Mouse (Mus musculus) adrenal gland, adult 10 weeks (tissue): Measurements from ENCODE around the gene Ggnbp2. TPM values are rescaled to one million over a fixed set of nuclear protein-coding genes. Genes with fewer than 3 reads are reported as not detected.

Experiments
- polyA plus RNA-seq: library from polyadenylated mRNA; stranded (reverse); fragments of 350-450 nt; fragmentation: Illumina TruSeq; extraction: RNeasy Lipid Tissue Mini Kit (QIAGEN cat#74804); gene quantifications from one replicate; pipeline ENCODE4 v1.2.3, GENCODE M21; 2014; ENCODE audit warnings: low read depth, low replicate concordance

Ggnbp2 gene
- 312 TPM for polyA plus RNA-seq

DNA sequence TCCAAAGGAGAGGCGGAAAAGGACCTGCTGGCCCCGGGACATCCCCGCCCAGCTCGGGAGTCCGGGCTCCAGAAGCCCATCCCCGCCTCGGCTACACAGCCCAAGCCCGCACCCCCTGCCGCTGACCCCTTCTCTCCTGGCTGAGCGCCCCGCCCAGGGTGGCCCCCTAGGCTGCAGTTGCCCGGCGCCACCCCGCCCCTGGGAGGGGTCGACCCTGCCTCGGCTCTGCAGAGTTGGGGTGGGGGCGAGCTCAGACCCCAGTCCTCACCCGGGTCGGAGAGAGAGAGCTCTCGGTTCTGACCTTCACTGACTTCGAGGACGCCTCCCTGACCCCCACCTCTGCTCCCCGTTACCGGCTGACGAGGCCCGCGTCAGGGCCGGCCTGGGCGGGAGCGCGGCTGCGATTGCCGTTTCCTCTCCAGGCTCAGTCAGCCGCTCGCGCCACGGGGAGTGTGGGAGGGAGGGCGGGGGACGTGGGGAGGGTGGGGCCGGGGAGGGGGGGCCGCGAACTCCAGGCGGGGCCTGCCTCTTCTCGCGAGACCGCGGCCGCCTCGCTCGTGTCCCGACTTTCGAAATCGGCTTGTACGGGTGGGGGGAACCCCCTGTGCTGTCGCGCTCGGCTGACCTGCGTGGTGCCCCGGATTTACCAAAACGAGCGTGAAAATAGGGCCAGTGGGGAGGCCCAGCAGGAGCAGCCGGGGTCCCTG is at the start of gene Ggnbp2:
Ggnbp2 (minus strand) TSS at position 481 of the 707 bp plus-strand sequence.

DNA sequence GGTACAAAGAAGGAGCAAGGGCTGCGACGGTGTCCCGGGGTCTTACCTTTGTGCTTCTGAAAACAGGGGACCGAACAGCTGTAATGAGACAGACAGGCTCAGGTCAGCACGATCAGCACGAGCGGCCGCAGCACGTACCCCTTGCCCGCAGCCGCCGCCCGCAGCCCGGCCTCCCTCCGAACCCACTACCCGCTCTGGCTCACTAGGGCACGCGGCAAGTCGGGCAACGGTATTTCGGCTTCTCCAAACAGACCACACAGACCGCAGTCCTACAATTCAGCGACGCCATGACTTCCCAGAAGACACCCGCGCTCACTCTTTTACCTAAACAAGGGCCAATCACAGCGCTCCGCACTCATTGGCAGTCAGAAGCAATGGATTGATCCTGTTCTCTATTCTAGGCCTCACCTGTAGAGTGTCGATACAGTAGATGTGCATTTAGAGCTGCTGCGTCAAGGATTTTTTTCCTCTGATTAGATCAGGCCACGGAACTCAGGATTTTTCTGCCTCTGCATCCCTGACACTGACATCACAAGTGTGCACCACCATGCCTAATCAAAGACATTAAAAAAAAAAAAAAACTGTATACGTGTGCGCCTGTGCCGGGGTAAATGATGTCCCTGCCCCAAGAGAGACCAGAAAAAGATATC is 45.6 kb upstream of the Ggnbp2 start, which contains the start of gene Znhit3:
Znhit3 (minus strand) TSS at position 314 of the 650 bp plus-strand sequence.

DNA sequence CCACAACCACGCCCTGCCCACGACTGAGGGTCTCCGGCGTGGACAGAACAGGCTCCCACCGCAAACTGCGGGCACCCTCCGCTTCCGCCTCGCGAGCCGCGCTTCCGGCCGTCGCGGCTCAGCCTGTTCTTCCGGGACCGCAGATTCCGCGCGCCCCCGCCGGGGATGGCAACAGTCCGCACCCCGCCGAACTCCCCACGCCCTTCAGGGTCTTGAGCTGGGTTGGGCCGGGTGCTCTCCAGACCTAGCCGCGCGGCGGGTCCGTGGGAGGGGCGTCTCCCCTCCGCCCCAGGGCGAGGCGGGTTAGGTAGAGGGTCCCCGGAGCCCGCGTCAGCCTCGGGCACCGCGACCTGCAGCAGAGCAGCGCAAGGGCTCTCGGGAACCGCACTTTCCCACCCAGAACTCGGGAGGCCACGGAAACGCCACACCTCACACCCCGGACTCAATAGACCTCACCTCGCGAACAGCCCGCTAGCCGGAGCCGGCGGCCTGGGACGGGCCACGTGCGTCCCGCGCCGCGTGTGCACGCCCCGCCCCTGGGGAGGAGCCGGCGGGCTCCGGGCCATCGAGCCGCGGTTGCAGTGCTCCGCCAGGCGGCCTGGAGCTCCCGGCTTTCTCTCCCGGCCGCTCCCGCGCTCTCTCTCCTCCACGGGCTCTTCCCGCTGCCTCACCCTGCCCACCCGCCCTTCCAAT is 9.3 kb upstream of the Ggnbp2 start, which contains the start of the genes Myo19 and Pigw:
Myo19 (plus strand) TSS at position 377 of the 693 bp plus-strand sequence.
Pigw (minus strand) TSS at position 514 of the 693 bp plus-strand sequence.

DNA sequence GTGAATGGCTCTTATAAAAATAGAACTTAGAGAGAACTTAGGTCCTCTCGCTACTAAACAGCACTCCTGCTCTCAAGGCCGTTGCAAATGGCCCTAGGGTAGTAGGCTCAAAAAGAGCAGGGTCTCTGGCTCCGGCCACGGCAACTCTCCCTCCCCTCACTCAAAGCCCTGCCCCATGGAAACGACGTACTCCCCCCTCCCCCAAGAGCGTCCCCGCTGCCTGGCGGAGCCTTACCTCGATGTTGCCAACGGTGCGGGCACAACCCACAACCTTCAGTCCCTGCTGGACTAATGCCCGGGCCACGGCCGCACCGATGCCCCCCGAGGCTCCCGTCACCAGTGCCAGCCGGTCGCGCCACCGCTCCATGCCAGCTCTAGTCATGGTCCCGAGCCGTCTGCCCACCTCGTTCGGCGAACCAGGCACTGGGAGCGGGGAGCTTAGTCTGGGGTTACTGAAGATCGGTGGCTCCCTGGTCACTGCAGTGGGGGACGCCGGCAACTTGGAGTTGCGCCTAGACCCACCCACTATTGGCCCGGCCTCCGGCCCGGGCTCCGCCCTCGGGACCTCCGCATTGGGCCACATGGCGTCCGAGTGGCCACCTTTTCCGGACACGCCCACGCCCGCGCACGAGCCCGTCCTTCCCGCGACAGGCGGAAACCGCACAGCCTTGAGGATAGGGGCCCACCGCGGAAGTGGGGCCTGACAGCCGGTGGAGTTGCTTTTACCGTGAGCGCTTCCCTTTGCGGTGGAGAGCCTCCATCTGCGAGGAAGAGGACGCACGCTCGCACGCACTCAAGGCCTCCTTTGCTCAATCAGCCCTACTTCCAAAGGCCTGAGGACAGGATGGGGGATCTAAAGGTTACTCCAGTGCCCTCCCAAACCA is 41.9 kb downstream of the Ggnbp2 start, which contains the start of gene Dhrs11:
Dhrs11 (minus strand) TSS at position 479 of the 884 bp plus-strand sequence.

DNA sequence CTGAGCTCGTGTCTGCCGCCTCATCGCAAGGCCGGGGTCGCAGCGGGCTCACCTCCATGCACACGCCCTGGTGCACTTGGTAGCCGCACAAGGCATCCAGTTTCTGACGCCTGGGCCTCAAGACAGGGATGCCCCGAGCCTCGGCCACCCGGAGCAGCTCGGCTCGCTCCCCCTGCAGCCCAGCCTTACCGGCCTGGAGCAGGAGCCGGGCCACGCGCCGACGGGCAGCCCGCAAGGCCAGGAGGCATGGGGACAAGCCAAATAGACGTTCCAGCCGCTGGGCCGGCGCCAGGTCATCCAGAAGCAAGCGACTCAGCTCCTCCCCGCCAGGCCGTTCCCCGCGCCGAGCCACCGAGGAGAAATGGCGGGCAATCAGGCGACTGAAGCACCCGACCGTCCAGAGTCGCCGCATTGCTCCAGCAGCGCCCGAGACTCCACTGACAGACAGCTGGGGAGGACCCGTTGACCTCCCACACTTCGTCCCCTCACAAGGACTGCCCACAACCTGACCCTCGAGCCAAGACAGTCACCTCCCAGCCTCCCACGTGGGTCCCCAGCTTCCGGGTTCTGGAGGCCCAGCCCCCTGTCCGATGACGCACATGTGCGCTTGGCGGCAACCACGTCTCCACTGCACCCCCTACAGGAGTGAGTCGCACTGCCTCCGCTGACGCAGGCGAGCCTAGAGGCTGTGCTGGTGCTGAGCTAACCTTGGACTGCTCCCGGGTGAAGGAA is 51.5 kb downstream of the Ggnbp2 start, which contains the start of gene Mrm1:
Mrm1 (minus strand) TSS at position 555 of the 732 bp plus-strand sequence.

Other genes with a start within 250 kb of the Ggnbp2 start
- 4.3 TPM for gene Mrm1, start 51.3 kb downstream of the Ggnbp2 start, polyA plus RNA-seq
- 10.0 TPM for gene Dhrs11, start 41.8 kb downstream of the Ggnbp2 start, polyA plus RNA-seq
- 2.3 TPM for gene Myo19, start 9.3 kb upstream of the Ggnbp2 start, polyA plus RNA-seq
- gene Pigw, start 9.5 kb upstream of the Ggnbp2 start, polyA plus RNA-seq, result 18.7 TPM
- 6.3 TPM for gene Znhit3, start 45.5 kb upstream of the Ggnbp2 start, polyA plus RNA-seq
- gene Car4, start 87.0 kb upstream of the Ggnbp2 start, polyA plus RNA-seq, result 2.9 TPM